Mouse (Mus musculus) thymus, adult 2 months (tissue): ENCODE measurements around the gene Sirt4. TPM values are rescaled to one million over a fixed set of nuclear protein-coding genes. Genes with fewer than 3 reads are reported as not detected.

Experiments
- DNase-seq: peaks from one replicate; pipeline ENCODE4 v3.0.0; 2021
- H3K27ac ChIP-seq: fragments of 200-500 bp; 2 replicates; pipeline ENCODE4 v1.5.1; 2012; ENCODE audit warnings: low read length, control low read depth; ENCODE audit not compliant: control insufficient read depth, insufficient read depth
- H3K27me3 ChIP-seq: fragments of 200-500 bp; 2 replicates; pipeline ENCODE4 v1.6.1; 2012; ENCODE audit warnings: mild to moderate bottlenecking, low read length, moderate library complexity, mixed read lengths; ENCODE audit not compliant: control insufficient read depth, insufficient read depth
- H3K36me3 ChIP-seq: fragments of 200-500 bp; 2 replicates; pipeline ENCODE4 v1.6.1; 2012; ENCODE audit warnings: mild to moderate bottlenecking, low read length, moderate library complexity; ENCODE audit not compliant: control insufficient read depth, insufficient read depth
- H3K4me1 ChIP-seq: fragments of 200-500 bp; replicated peaks from 2 replicates; pipeline ENCODE4 v1.6.1; 2012; ENCODE audit warnings: low read length; ENCODE audit not compliant: control insufficient read depth, insufficient read depth
- H3K4me3 ChIP-seq: fragments of 200-500 bp; 2 replicates; pipeline ENCODE4 v1.5.1; 2012; ENCODE audit warnings: mild to moderate bottlenecking, low read length, control low read depth, moderate library complexity; ENCODE audit not compliant: control insufficient read depth, insufficient read depth
- CTCF ChIP-seq: fragments of 200-500 bp; IDR thresholded peaks from 2 replicates; pipeline ENCODE4 v1.5.1; 2012; ENCODE audit warnings: mild to moderate bottlenecking, control low read depth, low read length, moderate library complexity, borderline replicate concordance; ENCODE audit not compliant: control insufficient read depth, poor library complexity, insufficient read depth; ENCODE audit errors: extremely low read depth
- POLR2A ChIP-seq: fragments of 200-500 bp; IDR thresholded peaks from 2 replicates; pipeline ENCODE4 v1.6.1; 2012; ENCODE audit warnings: mild to moderate bottlenecking, low read length, control low read depth, moderate library complexity; ENCODE audit not compliant: control insufficient read depth, poor library complexity, insufficient read depth; ENCODE audit errors: extremely low read depth
- WGBS: fragments of 180-500 bp; shearing (Covaris S2); methylation state at CpG from one replicate; pipeline ENCODE4 v1.1.7; 2018; 5-methylcytosine and 5-hydroxymethylcytosine counted together
- polyA plus RNA-seq: library from polyadenylated mRNA; depleted of rRNA; stranded (reverse); fragments of >200 nt; gene quantifications from 2 replicates; pipeline ENCODE4 v1.2.3, GENCODE M21; 2012

Gene Sirt4
- polyA plus RNA-seq, 1 experiment = 48.6 TPM

DNA sequence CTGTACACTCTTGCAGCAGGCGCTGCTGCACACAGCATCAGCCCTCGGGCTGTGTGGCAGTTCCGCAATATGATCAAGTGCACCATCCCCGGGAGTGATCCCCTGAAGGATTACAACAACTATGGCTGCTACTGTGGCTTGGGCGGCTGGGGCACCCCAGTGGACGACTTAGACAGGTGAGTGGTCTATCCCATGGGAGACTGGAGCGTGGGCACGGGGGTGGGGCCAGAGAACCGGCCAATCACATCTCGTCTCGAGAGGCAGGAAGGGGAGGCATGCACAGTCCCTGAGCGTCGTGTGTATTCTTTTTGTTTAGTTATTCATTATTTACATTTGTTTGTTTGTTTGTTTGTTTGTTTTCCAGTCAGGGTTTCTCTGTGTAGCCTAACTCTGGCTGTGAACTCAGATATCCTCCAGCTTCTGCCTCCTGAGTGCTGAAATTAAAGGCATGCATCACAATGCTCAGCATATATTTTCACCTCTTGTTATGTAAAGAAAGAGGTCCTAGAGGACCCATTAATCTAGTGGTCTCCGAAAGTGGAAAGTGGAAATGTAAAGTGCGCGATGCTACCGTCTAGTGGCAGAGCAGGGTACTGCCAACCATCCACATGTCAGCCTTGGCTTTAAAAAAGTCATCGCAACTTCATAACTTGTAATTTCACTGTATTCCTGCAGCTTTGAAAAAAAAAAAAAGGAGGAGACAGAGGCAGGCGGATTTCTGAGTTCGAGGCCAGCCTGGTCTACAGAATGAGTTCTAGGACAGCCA is 13.6 kb downstream of the Sirt4 start:
- H3K4me3 ChIP-seq = no peak overlapping the region
- peak; percentile 67 for DNase-seq
- H3K27ac ChIP-seq = no peak overlapping the region
- WGBS = 36% methylated on average over 20 of the region's 20 CpGs
- no peak for TF ChIP-seq CTCF
- TF ChIP-seq POLR2A = no peak
- no peaks in the 10 kb centered on the region for H3K36me3 ChIP-seq
- H3K4me1 ChIP-seq = peaks cover 12% of the 10 kb centered on the region
- no peaks in the 10 kb centered on the region for H3K27me3 ChIP-seq

DNA sequence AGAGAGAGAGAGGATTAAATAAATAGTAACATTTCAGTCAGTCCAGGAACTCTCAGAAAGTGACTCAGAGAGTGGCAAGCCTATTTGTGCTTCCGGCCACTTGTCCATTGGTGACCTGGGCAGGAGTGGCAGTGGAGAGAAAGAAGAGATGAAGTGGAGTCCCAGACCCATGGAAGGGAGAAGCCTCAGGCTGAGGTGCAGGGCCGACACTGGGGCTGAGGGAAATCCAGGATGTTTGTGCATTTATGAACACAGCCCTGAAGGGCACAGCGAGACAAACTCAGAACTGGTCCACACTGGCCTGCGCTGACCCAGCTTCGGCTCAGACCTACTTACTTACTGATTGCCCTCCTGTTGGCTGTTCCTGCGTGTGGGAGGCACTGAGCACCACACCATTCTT is 14.7 kb downstream of the Sirt4 start:
- TF ChIP-seq CTCF = no peak
- DNase-seq = no peak
- 84% methylated on average over 6 of the region's 6 CpGs for WGBS

GRCm38 (mm10) chr5:115465642-115466420 is 18.7 kb downstream of the Sirt4 start, which contains the start of gene Pla2g1b:
Pla2g1b (plus strand) TSS chr5:115466262.
- DNase-seq = no peak
- no peak for TF ChIP-seq POLR2A
- no peak for TF ChIP-seq CTCF
- Histone ChIP-seq H3K36me3 (no peaks in the 10 kb centered on the region), H3K4me1 (no peaks in the 10 kb centered on the region), H3K27me3 (no peaks in the 10 kb centered on the region), H3K4me3 (no peak within 1 kb of the TSS), H3K27ac (no peak within 1 kb of the TSS)
- 41% methylated on average over 9 of the region's 9 CpGs for WGBS

More for the DNA sequence above, 14.7 kb downstream of the Sirt4 start:
- H3K27ac ChIP-seq = no peak overlapping the region
- no peaks in the 10 kb centered on the region for H3K27me3 ChIP-seq
- H3K4me3 ChIP-seq = no peak overlapping the region
- no peaks in the 10 kb centered on the region for H3K36me3 ChIP-seq
- 0 out of 2 replicates have a peak, but pooled peaks cover 7% of the 10 kb centered on the region for H3K4me1 ChIP-seq

DNA sequence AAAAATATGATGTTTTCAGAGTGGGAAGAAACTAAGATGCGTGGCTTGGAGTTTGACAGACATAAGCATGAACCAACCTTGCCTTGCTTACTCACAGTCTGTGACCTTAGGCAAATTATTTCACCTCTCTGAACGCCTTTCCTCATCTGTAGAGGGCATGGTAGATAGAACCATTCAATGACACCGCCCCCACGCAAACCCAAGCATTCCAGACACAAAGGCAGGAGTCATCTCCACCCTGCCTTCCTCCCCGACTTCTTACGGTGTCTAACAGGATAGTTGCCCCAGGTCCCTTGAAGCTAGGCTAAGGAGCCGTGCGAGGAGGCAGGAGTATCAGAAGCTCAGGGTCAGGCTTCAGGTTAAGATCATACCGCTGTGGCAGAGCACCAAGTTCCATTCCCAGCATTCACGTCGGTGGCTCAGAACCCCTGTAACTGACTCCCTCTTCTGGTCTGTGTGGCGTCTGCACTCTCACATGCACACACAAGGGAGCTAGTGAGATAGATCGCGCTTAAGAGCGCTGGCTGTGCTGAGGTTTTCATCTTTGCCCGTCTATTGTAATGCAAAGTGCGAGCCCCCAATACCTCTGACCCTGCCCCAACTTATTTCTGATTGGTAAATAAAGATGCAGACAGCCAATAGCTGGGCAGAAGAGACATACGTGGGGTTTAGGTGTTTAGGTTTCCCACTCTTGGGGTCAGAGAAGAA is 20.0 kb downstream of the Sirt4 start:
- WGBS = 93% methylated on average over 18 of the region's 18 CpGs
- Histone ChIP-seq H3K27me3 (no peaks in the 10 kb centered on the region), H3K27ac (no peak overlapping the region), H3K4me3 (no peak overlapping the region), H3K4me1 (no peaks in the 10 kb centered on the region), H3K36me3 (no peaks in the 10 kb centered on the region)
- TF ChIP-seq CTCF (no peak), POLR2A (no peak)
- DNase-seq = no peak

- Histone ChIP-seq H3K4me3 (no peak overlapping the region), H3K27me3 (no peaks in the 10 kb centered on the region), H3K36me3 (no peaks in the 10 kb centered on the region), H3K4me1 (no peaks in the 10 kb centered on the region), H3K27ac (no peak overlapping the region)
- WGBS = 75% methylated on average over 13 of the region's 13 CpGs
- no peak for DNase-seq
- TF ChIP-seq POLR2A = no peak
- no peak for TF ChIP-seq CTCF
Measured at GRCm38 (mm10) chr5:115458918-115459317, 25.6 kb downstream of the Sirt4 start.

DNA sequence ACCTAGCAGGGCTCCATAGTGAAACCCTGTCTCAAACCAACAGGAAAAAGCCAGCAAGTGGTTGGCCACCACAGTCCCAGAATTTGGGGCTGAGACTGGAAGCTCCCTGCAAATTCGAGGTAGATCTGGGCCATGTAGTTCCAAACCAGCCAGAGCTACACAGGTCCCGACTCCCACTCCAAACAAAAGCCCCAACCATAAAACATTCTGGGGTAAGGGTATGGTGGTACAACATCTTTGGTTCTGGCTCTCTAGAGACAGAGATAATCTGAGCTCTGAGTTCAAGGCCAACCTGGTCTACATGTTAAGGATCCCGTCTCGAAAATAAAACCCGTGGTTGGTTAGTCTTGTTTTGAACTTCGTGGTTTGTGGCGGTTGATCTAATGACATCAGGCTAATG is 28.7 kb downstream of the Sirt4 start:
- no peaks in the 10 kb centered on the region for H3K4me1 ChIP-seq
- DNase-seq = no peak
- no peak overlapping the region for H3K4me3 ChIP-seq
- no peaks in the 10 kb centered on the region for H3K36me3 ChIP-seq
- TF ChIP-seq POLR2A = no peak
- TF ChIP-seq CTCF = no peak
- H3K27me3 ChIP-seq = no peaks in the 10 kb centered on the region
- WGBS = 68% methylated on average over 7 of the region's 7 CpGs
- no peak overlapping the region for H3K27ac ChIP-seq
